Mouse (Mus musculus) subcutaneous adipose tissue, adult 2 months (tissue): ENCODE measurements around the gene Mmp3. TPM values are rescaled to one million over a fixed set of nuclear protein-coding genes. Genes with fewer than 3 reads are reported as not detected.

ENCODE experiments used
- polyA plus RNA-seq: library from polyadenylated mRNA; depleted of rRNA; stranded (reverse); fragments of >200 nt; gene quantifications from 2 replicates; pipeline ENCODE4 v1.2.3, GENCODE M21; 2012; ENCODE audit warnings: low replicate concordance; rRNA removed

Gene Mmp3
- 3.5 and 13.1 TPM in 2 replicates for polyA plus RNA-seq

DNA sequence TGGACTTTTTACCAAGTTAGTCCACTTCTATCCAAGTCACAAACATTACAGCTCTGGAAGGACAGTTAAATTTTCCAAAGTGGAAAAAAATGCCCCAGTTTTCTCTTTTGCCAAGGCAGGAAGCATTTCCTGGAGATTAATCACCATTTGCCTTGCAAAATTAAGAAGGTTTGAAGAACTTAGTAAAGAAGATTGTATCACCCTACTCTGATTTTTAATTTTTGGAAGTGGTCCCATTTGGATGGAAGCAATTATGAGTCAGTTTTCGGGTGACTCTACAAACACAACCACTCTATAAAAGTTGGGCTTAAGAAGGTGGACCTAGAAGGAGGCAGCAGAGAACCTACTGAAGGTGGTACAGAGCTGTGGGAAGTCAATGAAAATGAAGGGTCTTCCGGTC, at the start of gene Mmp3:
Gene Mmp3, plus strand, starts transcription at position 301 of the 400 bp plus-strand sequence.

DNA sequence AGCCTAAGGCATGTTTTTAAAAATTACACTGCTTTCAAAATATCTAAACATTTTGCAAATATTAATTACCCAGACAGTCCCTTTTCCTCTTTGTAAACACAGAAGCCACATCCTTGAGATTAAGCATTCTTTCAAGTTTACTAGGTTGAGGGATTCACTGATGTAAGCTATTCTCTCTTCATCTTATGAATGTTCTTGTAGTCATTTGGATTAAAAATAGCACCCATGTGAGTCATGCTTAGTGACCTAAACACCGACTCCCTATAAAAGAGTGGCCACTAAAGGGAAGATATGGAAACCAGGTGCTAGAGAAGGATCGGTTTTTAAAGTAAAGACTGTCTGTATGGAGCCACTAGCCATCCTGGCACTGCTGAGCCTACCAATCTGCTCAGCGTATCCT, 56.4 kb downstream of the Mmp3 start, which contains the start of gene Mmp10:
Gene Mmp10, plus strand, starts transcription at position 302 of the 400 bp plus-strand sequence.

Other genes starting within 250 kb of the Mmp3 start
- gene Mmp13, start 173.3 kb upstream of the Mmp3 start, polyA plus RNA-seq, result 0.22 and 0.43 TPM in 2 replicates
- gene Mmp12, start 101.4 kb upstream of the Mmp3 start, polyA plus RNA-seq, result 1.3 and 7.4 TPM in 2 replicates
- not detected in 2 replicates for gene Mmp1b, start 57.8 kb upstream of the Mmp3 start, polyA plus RNA-seq
- 1.2 TPM in 1 of 2 replicates, not detected in the other for gene Mmp10, start 56.5 kb downstream of the Mmp3 start, polyA plus RNA-seq
- 0.23 TPM in 1 of 2 replicates, not detected in the other for gene Mmp8, start 112.6 kb downstream of the Mmp3 start, polyA plus RNA-seq
- 0.44 and 0.54 TPM in 2 replicates for gene Mmp27, start 125.6 kb downstream of the Mmp3 start, polyA plus RNA-seq
- gene Mmp20, start 182.4 kb downstream of the Mmp3 start, polyA plus RNA-seq, result not detected in 2 replicates
- 0.19 and 4.5 TPM in 2 replicates for gene Mmp7, start 246.3 kb downstream of the Mmp3 start, polyA plus RNA-seq